Mouse (Mus musculus) spleen, postnatal 36 days (tissue): ENCODE measurements around the gene Pdia5.

Experiments used
- DNase-seq, 2 experiments: peaks; one replicate each; pipeline ENCODE4 v3.0.0; 2022; ENCODE audit warnings: low spot score in 2 of 2, mixed read lengths in 1 of 2

Gene Pdia5

GRCm38 (mm10) chr16:35357449-35357848 lies 133.2 kb downstream of the Pdia5 start:
- no peak for DNase-seq
